Mouse (Mus musculus) limb, embryonic 14.5 days (tissue): ENCODE results near the gene Ang. TPM values are rescaled to one million over a fixed set of nuclear protein-coding genes. Genes with fewer than 3 reads are reported as not detected.

Source experiments
- ATAC-seq: fragments of 200-750 bp; cut with Nextera tagmentation; 2 replicates; pipeline ENCODE4 v1.8.0; 2017; ENCODE audit warnings: low read depth, moderate number of reproducible peaks, moderate TSS enrichment; ENCODE audit not compliant: low FRiP score
- DNase-seq: peaks from one replicate; pipeline ENCODE4 v3.0.0-alpha.2; 2015; ENCODE audit warnings: low spot score
- H3K27ac ChIP-seq: fragments of 300-500 bp; sonication (generic); replicated peaks from 2 replicates; pipeline ENCODE4 v1.5.1; 2014; ENCODE audit warnings: low read depth, mild to moderate bottlenecking, low read length, moderate library complexity, mixed read lengths
- H3K27me3 ChIP-seq: fragments of 300-500 bp; sonication (generic); 2 replicates; pipeline ENCODE4 v1.6.1; 2014; ENCODE audit warnings: low read length, mixed read lengths; ENCODE audit not compliant: control insufficient read depth, insufficient read depth
- H3K36me3 ChIP-seq: fragments of 300-500 bp; sonication (generic); 2 replicates; pipeline ENCODE4 v1.6.1; 2014; ENCODE audit warnings: mild to moderate bottlenecking, low read length, moderate library complexity, mixed read lengths; ENCODE audit not compliant: control insufficient read depth, insufficient read depth
- H3K4me1 ChIP-seq: fragments of 300-500 bp; sonication (generic); 2 replicates; pipeline ENCODE4 v1.6.1; 2014; ENCODE audit warnings: antibody characterized with exemption, low read length, mixed read lengths; ENCODE audit not compliant: control insufficient read depth, insufficient read depth
- H3K4me2 ChIP-seq: fragments of 300-500 bp; sonication (generic); replicated peaks from 2 replicates; pipeline ENCODE4 v1.6.1; 2014; ENCODE audit warnings: low read depth, mild to moderate bottlenecking, low read length, moderate library complexity; ENCODE audit not compliant: severe bottlenecking
- H3K4me3 ChIP-seq: fragments of 300-500 bp; sonication (generic); replicated peaks from 2 replicates; pipeline ENCODE4 v1.5.1; 2014; ENCODE audit warnings: low read length
- H3K9ac ChIP-seq: fragments of 300-500 bp; sonication (generic); 2 replicates; pipeline ENCODE4 v1.6.1; 2014; ENCODE audit warnings: mild to moderate bottlenecking, low read depth, low read length, moderate library complexity; ENCODE audit not compliant: severe bottlenecking
- H3K9me3 ChIP-seq: fragments of 300-500 bp; sonication (generic); 2 replicates; pipeline ENCODE4 v1.6.1; 2016; ENCODE audit warnings: low read length; ENCODE audit not compliant: control insufficient read depth
- POLR2A ChIP-seq: fragments of 200-500 bp; IDR thresholded peaks from 2 replicates; pipeline ENCODE4 v1.8.0; 2012; ENCODE audit warnings: inconsistent platforms, mild to moderate bottlenecking, moderate library complexity, borderline replicate concordance; ENCODE audit not compliant: insufficient read depth, insufficient read length; ENCODE audit errors: extremely low read depth
- WGBS: fragments of 180-500 bp; shearing (Covaris S2); extraction: QIAGEN DNeasy Blood & Tissue Kit; methylation state at CpG from one replicate; pipeline ENCODE4 v1.1.7; 2014; 5-methylcytosine and 5-hydroxymethylcytosine counted together
- polyA plus RNA-seq, 2 experiments: library from polyadenylated mRNA; depleted of rRNA in 1 of 2; stranded (reverse) in 1 of 2; unstranded in 1 of 2; fragments of >200 nt; fragmentation: Nextera tagmentation in 1 of 2; extraction: Ambion mirVana in 1 of 2; gene quantifications; 2 replicates each; pipeline versions ENCODE4 v1.2.1 to v1.2.3; 2012 to 2014

Gene Ang
- polyA plus RNA-seq, 2 experiments = 7.3 to 13.6 TPM

- DNase-seq (no peak), ATAC-seq (no peak)
- H3K4me3 ChIP-seq = no peak overlapping the region
- no peaks in the 10 kb centered on the region for H3K36me3 ChIP-seq
- no peak overlapping the region for H3K27ac ChIP-seq
- H3K27me3 ChIP-seq = no peaks in the 10 kb centered on the region
- WGBS = 39% methylated on average over 5 of the region's 5 CpGs
- no peak overlapping the region for H3K4me2 ChIP-seq
- no peak for TF ChIP-seq POLR2A
- H3K9me3 ChIP-seq = no peaks in the 10 kb centered on the region
- peaks cover 3% of the 10 kb centered on the region; the same call in 1 of the 2 replicates for H3K4me1 ChIP-seq
- no peak overlapping the region for H3K9ac ChIP-seq
These were observed 37.8 kb upstream of the Ang start for GRCm38 (mm10) chr14:51053176-51053575.

- no peak for ATAC-seq
- Histone ChIP-seq H3K4me3 (no peak overlapping the region), H3K4me1 (peaks cover 3% of the 10 kb centered on the region; the same call in 1 of the 2 replicates), H3K4me2 (no peak overlapping the region), H3K27me3 (no peaks in the 10 kb centered on the region), H3K36me3 (no peaks in the 10 kb centered on the region), H3K9me3 (no peaks in the 10 kb centered on the region), H3K27ac (no peak overlapping the region), H3K9ac (no peak overlapping the region)
- WGBS = 80% methylated on average over 13 of the region's 13 CpGs
- TF ChIP-seq POLR2A = no peak
- no peak for DNase-seq
These were observed 36.4 kb upstream of the Ang start for GRCm38 (mm10) chr14:51054243-51055237.

DNA sequence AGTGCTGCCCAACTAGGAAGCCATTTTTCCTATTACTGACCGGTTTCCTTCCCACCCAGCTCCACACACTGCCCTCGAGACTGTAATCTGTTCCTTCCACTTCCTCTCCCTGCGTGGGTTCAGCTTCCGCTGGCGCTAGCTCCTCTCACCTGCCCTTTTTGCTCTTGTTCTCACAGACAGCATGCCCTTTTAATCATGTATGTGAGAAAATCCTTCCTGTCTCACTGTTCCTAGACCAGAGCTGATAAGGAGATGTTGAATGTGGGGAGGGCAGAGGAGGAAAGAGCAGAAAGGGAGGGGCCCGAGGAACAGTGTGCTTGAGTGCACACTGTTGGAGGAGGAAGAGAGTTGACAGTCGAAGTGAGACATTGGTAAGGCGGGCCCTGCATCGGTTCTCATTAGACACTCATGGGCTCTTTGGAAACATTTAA, 33.5 kb upstream of the Ang start, which contains the start of gene Rnase12:
Gene Rnase12 (minus strand): TSS at position 261 of the 431 bp plus-strand sequence.
- Histone ChIP-seq H3K27me3 (no peaks in the 10 kb centered on the region), H3K9me3 (no peaks in the 10 kb centered on the region), H3K36me3 (no peaks in the 10 kb centered on the region), H3K4me3 (no peak within 1 kb of the TSS), H3K4me2 (no peak within 1 kb of the TSS), H3K9ac (no peak within 1 kb of the TSS), H3K27ac (no peak within 1 kb of the TSS), H3K4me1 (peaks cover 4% of the 10 kb centered on the region; the same call in 1 of the 2 replicates)
- DNase-seq = no peak
- no peak for TF ChIP-seq POLR2A
- no peak for ATAC-seq
- WGBS = 66% methylated on average over 9 of the region's 9 CpGs

DNA sequence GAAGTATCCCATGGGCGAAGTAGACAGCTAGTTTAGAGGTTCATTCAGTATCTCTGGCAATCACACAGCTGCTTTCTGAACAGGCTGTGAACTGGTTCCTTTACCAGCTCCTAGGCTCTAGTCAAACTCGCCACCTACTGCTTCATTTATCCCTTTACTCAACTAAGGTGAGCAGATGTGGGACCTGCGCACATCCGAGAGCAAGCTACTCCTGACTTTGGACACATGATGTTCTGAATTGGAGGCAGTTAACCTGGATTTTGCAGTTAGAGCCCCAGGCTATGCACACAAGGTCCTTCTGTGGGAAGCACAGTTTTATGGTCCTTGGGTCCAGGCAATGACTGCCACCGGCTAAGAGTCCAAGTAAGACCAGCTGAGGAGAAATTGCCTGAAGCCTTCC, 30.2 kb upstream of the Ang start:
- Histone ChIP-seq H3K4me3 (no peak overlapping the region), H3K4me2 (no peak overlapping the region), H3K9me3 (no peaks in the 10 kb centered on the region), H3K36me3 (no peaks in the 10 kb centered on the region), H3K4me1 (0 out of 2 replicates have a peak, but pooled peaks cover 2% of the 10 kb centered on the region), H3K9ac (no peak overlapping the region), H3K27me3 (no peaks in the 10 kb centered on the region), H3K27ac (no peak overlapping the region)
- ATAC-seq = no peak
- DNase-seq = no peak
- WGBS = 71% methylated on average over 5 of the region's 5 CpGs
- no peak for TF ChIP-seq POLR2A

DNA sequence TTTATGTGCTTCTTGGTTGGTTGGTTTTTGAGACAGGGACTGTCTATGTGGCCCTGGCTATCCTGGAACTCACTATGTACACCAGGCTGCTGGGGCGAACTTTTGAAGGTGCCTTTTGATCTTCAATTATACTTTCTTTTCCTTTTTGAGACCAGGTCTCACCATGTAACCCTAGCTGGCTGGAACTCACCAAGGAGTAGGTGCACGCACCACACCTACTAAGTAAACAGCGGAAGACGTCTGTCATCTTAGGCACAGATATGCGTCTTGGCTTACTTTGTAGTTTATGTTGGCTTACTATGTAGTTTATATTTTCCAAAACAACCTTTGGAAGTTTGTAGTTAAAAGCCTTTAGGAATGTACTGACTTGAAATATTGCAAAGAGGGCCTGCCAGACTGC, 22.0 kb upstream of the Ang start:
- H3K4me1 ChIP-seq = peaks cover 4% of the 10 kb centered on the region; the same call in 1 of the 2 replicates
- no peak overlapping the region for H3K27ac ChIP-seq
- H3K36me3 ChIP-seq = no peaks in the 10 kb centered on the region
- 92% methylated on average over 5 of the region's 5 CpGs for whole genome bisulfite sequencing
- H3K4me3 ChIP-seq = no peak overlapping the region
- H3K27me3 ChIP-seq = no peaks in the 10 kb centered on the region
- no peak overlapping the region for H3K9ac ChIP-seq
- no peak for DNase-seq
- H3K4me2 ChIP-seq = no peak overlapping the region
- no peak for ATAC-seq
- no peaks in the 10 kb centered on the region for H3K9me3 ChIP-seq
- TF ChIP-seq POLR2A = no peak
